Comparison of ENCODE assay signal across 10 mouse cellular contexts in genomic region chr8:126837318-126838025, GRCm38 (mm10).
DNase-seq lines count a peak whose midpoint lies in the region; ATAC-seq and TF ChIP-seq lines count a peak whose summit lies in the region.
"Had no signal": no experiment of that assay in that cellular context is flagged by ENCODE, and none has a peak within 500 bp of the region (broad histone marks: within the 10 kb centered on the region; RNA-seq: fewer than 3 reads in every experiment).

No protein-coding gene starts in this region.

- ATAC-seq in embryonic facial prominence, embryonic 15.5 days (ENCODE audit: insufficient number of reproducible peaks, low FRiP score, low TSS enrichment, low read depth), result no peak
- no peak for ATAC-seq in intestine, embryonic 14.5 days (replicated peaks; ENCODE audit: low FRiP score, low TSS enrichment, low read depth)
- ATAC-seq in erythroid progenitor cell, adult 5-6 weeks (replicated peaks; ENCODE audit: low FRiP score, poor library complexity, severe bottlenecking), result no peak

- peaks cover 54% of the 10 kb centered on the region for H3K4me1 ChIP-seq in embryonic facial prominence, embryonic 15.5 days
- peaks cover 55% of the 10 kb centered on the region for H3K4me1 ChIP-seq in intestine, embryonic 14.5 days (replicated peaks; ENCODE audit: control insufficient read depth, insufficient read depth, low read length)

- H3K9me3 ChIP-seq in embryonic facial prominence, embryonic 15.5 days (replicated peaks), result no peaks in the 10 kb centered on the region
- no peaks in the 10 kb centered on the region for H3K9me3 ChIP-seq in intestine, embryonic 14.5 days (ENCODE audit: control insufficient read depth, low read length)

- no peak for TF ChIP-seq CTCF in gastrocnemius, adult 2 months (IDR thresholded peaks at IDR 0.05)

- H3K27ac ChIP-seq in gastrocnemius, adult 2 months, result peak overlapping the region; percentile 58
- peak overlapping the region; percentile 91; the same call in 1 of the 2 replicates for H3K27ac ChIP-seq in embryonic facial prominence, embryonic 15.5 days (replicated peaks)
- H3K27ac ChIP-seq in intestine, embryonic 14.5 days (ENCODE audit: low read depth), result peak overlapping the region; percentile 87

- H3K27me3 ChIP-seq in embryonic facial prominence, embryonic 15.5 days, result no peaks in the 10 kb centered on the region
- H3K27me3 ChIP-seq in intestine, embryonic 14.5 days (replicated peaks; ENCODE audit: control insufficient read depth, insufficient read depth, low read length), result no peaks in the 10 kb centered on the region
- H3K27me3 ChIP-seq: CH12.LX had no signal

- H3K9ac ChIP-seq in embryonic facial prominence, embryonic 15.5 days, result no peak overlapping the region
- no peak overlapping the region for H3K9ac ChIP-seq in intestine, embryonic 14.5 days (ENCODE audit: low read length)

- 75% methylated on average over 9 of the region's 9 CpGs for WGBS in embryonic facial prominence, embryonic 15.5 days
- 72% methylated on average over 9 of the region's 9 CpGs for WGBS in intestine, embryonic 14.5 days

- no peak overlapping the region for H3K4me3 ChIP-seq in gastrocnemius, adult 2 months
- no peak overlapping the region for H3K4me3 ChIP-seq in embryonic facial prominence, embryonic 15.5 days (replicated peaks)
- H3K4me3 ChIP-seq in intestine, embryonic 14.5 days (ENCODE audit: low read depth, low read length), result no peak overlapping the region

- DNase-seq in gastrocnemius, adult 2 months, result no peak
- no peak for DNase-seq in gastrocnemius, adult 8-10 months (ENCODE audit: low spot score in 2 of 2)
- DNase-seq in intestine, embryonic 14.5 days (ENCODE audit: low spot score), result no peak
- DNase-seq in lung, postnatal 14 days, result peak; percentile 72
- DNase-seq in embryo, embryonic 10.5 days (ENCODE audit: low spot score), result no peak
- DNase-seq in left cerebral cortex, adult 11 months (ENCODE audit: low spot score), result no peak
- DNase-seq: thymus, postnatal 25 days had no signal

- no peak overlapping the region for H3K4me2 ChIP-seq in embryonic facial prominence, embryonic 15.5 days (replicated peaks)
- H3K4me2 ChIP-seq in intestine, embryonic 14.5 days (ENCODE audit: low read length), result no peak overlapping the region

- intact Hi-C loops in gastrocnemius, adult 2 months (cut with DNase I), result loop anchor here (2.0 to 5.0 kb wide), 5 partner anchors 21 to 340 kb away; no protein-coding TSS in a partner anchor

- H3K36me3 ChIP-seq in embryonic facial prominence, embryonic 15.5 days, result no peaks in the 10 kb centered on the region
- H3K36me3 ChIP-seq in intestine, embryonic 14.5 days (ENCODE audit: control insufficient read depth, insufficient read depth, low read length), result no peaks in the 10 kb centered on the region
